Mouse (Mus musculus): ENCODE results near the gene Hoxd12.

Gene Hoxd12

DNA sequence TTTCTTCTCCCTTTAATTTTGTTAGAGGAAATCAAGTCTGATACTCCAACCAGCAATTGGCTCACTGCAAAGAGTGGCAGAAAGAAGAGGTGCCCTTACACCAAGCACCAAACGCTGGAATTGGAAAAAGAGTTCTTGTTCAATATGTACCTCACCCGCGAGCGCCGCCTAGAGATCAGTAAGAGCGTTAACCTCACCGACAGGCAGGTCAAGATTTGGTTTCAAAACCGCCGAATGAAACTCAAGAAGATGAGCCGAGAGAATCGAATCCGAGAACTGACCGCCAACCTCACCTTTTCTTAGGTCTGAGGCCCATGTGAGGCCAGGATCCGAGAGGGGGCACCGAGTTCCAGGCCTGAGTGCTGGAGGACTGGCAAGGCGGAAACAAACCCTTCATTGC lies 19.3 kb downstream of the Hoxd12 start:
- peak; percentile 82 for DNase-seq (ENCODE audit: low read depth, low spot score)

DNA sequence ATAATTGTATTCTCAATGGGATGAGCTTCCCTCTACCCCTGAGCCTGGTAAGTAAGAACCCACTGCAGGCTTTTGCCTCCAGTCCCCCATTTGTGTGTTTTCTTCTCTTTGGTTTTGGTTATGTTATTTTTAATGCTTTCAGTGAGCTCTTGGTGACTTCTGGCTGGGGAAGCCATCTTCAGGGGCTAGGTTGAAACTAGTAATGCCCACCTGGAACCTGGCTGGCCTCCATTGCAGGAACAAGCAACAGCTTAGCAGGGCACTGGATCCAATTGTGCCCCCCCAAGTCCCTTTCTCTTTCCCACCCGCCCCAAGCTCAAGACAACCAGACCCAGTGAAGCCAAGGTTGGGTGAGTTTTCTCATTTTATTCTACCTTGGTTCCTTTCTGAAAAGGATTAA lies 20.6 kb downstream of the Hoxd12 start:
- no peak for DNase-seq (ENCODE audit: low read depth, low spot score)

DNA sequence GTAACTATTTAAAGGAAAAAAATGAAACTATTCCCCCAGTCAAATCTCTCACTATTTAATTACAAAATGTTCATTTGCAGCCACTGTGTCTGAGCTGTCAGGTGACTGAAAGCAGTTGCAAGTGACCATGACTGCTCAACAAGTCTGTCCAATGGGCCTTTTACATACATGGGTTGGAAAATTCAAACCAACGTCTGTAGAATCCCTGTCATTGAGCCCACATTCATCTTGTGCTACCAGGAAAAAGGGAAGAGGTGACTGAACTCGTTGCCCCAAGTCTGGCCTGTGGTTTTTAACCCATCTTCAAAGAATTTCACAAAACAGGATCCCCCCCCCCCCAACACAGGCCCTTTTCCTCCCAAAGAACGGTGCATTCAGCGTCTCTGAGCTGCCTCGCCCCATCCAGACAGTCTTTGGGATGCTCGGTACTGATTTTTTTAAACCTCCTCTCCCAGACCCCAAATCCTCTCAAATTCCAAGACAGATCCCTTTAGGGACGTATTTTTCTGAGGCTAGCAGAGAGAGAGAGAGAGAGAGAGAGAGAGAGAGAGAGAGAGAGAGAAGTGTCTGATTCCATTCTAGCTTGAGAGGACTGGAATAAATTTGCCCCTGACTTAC lies 21.1 kb downstream of the Hoxd12 start:
- DNase-seq (ENCODE audit: low read depth, low spot score) = no peak

DNA sequence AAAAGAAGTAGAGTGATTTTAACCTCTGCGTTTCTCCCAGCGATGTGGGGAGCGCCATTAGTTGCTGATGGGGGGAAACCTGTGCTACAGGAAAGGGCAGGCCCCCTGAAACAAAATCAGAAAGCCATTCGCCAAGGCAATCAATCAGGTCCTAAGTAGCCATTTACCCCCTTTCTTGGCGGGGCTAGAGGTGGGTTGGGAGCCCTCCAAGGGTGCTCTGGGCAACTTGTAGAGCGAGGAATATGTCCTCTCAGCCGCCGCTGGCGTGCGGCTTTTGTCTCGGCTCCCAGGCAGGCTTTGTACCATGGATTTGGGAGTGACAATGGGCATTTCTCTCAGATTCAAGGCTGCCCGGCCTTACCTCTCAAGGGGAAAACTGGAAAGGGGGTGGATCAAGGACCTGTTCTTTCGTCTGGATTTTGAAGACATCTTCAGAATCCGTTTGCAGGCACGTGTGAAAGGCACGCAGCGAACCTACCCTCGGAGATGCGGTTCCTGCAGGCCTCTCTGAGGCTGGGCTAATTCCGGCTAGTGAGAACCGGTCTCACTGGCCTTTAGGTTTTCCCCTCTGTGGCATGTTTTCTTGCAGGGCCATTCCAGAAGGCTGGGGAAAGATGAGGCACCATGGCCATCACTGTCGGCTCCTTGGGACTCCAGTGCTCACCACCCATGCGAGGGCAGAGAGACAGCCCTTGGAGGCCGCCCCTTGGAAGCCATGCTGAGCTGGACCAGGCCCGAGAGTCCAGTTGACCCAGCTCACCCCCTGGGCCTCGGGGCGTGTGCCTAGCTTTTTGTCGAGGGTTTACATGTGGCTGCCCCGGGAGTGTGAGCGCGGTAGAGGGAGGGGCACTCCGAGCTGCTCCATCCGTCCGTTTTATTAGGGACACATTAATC lies 21.9 kb downstream of the Hoxd12 start:
- no peak for DNase-seq (ENCODE audit: low read depth, low spot score)

DNA sequence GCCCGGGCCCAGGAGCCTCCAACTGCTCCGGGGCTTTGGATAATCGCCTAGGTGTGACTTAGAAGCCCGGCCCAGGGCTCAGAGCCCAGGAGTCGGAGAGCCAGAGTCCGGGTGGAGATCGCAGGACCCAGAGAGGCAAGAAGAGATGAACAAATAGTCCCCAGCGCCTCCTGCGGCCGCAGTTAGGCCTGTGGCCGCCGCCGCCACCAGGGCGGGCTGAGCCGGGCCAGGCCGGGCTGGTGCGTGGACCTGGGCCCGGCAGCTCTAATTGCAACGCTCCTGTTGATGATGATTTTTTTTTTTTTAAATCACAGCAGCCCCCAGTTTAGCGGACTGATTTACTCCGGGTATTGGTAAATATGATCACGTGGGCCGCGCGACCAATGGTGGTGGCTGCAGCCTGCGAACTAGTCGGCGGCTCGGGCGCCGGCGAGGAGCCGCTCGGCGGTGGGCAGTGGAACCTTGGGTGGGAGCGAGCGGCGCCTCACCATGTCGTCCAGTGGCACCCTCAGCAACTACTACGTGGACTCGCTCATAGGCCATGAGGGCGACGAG lies 22.8 kb downstream of the Hoxd12 start, which contains the start of gene Hoxd9:
Hoxd9 (plus strand) TSS at position 161 of the 555 bp plus-strand sequence.
- DNase-seq (ENCODE audit: low read depth, low spot score) = peak; percentile 79

DNA sequence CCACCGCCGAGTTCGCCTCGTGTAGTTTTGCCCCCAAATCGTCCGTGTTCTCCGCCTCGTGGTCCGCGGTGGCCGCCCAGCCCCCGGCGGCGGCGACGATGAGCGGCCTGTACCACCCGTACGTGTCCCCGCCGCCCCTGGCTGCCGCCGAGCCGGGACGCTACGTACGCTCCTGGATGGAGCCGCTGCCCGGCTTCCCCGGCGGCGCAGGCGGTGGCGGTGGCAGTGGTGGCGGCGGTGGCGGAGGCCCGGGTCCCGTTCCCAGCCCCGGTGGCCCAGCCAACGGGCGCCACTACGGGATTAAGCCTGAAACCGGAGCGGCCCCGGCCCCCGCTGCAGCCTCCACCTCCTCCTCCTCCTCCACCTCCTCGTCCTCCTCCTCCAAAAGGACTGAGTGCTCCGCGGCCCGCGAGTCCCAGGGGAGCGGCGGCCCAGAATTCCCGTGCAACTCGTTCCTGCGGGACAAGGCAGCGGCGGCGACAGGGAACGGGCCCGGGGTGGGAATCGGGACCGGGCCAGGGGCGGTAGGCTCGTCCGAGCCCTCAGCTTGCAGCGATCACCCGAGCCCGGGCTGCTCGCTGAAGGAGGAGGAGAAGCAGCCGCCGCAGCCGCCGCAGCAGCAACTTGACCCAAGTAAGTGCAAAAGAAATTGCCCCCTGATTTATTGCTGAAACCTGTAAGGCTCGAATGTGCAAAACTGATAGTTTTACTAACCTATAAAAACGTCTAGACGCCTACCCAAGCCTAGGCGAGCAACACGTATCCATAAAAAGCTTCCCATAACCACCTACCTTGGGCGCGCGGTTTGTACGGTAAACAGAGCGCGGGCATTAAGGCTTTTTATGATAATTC lies 23.6 kb downstream of the Hoxd12 start:
- no peak for DNase-seq (ENCODE audit: low read depth, low spot score)

DNA sequence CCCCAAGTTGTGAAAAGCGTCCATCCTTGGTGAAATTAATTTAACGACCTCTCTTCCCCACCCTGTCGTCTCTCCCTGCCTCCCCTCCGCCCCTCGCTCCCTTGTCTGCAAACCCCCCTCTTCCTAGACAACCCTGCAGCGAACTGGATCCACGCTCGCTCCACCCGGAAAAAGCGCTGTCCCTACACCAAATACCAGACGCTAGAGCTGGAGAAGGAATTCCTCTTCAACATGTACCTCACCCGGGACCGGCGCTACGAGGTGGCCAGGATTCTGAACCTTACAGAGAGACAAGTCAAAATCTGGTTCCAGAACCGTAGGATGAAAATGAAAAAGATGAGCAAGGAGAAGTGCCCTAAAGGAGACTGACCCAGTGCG lies 24.2 kb downstream of the Hoxd12 start:
- no peak for DNase-seq (ENCODE audit: low read depth, low spot score)

DNA sequence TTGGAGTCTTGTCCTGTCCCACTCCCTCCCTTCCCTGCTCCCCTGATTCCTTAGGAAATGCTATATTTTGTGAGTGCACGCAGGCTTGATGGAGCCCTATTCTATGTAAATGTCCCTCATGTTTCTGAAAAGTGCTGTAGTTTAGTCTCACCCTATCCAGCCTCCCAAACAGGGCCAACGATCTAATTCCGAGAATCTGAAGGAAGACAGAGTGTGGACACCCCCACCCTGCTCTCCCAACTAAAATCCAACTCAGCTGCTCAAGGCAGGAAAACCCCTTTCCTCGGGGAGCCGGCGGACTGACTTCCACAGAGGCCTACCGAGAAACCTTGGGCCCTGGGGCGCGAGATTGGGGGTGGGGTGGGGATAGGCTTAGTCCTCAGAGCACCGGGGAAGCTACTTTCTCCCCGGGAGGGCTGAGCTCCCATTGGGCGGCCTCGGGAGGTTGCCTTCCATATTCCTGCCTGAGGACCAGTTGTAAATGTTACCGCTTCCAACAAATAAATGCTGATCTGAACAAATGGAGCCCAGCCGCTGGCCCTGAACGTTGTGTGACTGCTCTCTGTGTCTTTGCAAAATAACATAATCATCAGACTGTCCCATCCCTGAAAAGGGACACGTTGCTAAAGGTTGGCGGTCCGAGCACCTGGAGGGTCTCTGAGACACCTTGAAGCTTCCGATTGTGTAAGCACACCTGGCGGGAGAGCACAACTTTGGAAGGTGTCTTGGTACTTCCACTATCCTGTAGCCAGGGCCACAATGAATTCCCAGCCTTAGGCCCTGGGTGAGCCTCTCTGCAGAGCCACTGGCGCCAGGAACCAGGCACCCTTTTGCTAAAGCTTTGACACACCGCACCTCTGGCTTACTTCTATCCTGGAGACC lies 25.1 kb downstream of the Hoxd12 start:
- DNase-seq (ENCODE audit: low read depth, low spot score) = no peak

DNA sequence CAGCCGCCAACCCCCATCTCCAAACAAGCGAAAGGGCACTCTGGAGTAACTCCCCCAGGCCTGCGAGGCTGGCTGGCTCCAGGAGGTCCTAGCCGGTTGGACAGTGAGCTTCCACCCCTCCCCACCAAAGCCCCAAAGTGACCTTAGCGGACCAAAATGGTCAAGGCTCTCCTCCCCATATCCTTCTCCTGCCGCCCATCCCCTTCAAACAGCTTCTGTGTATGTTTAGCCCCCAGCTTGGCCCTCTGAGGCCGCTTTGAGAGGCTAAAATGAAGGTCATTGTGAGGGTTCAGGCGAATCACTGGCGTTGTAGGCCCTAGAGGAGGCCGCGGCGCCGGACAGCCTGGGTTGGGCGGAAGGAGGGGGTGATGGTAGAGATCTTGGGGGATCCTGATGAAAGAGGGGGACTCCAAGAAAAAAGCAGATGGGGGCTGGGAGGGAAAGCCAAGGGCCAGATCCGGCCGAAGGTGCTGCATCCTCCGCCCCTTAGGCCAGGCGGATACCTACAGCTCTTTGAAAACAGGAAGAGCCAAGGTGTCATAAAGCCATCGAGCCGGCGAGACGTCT lies 25.8 kb downstream of the Hoxd12 start:
- DNase-seq (ENCODE audit: low read depth, low spot score) = no peak

DNA sequence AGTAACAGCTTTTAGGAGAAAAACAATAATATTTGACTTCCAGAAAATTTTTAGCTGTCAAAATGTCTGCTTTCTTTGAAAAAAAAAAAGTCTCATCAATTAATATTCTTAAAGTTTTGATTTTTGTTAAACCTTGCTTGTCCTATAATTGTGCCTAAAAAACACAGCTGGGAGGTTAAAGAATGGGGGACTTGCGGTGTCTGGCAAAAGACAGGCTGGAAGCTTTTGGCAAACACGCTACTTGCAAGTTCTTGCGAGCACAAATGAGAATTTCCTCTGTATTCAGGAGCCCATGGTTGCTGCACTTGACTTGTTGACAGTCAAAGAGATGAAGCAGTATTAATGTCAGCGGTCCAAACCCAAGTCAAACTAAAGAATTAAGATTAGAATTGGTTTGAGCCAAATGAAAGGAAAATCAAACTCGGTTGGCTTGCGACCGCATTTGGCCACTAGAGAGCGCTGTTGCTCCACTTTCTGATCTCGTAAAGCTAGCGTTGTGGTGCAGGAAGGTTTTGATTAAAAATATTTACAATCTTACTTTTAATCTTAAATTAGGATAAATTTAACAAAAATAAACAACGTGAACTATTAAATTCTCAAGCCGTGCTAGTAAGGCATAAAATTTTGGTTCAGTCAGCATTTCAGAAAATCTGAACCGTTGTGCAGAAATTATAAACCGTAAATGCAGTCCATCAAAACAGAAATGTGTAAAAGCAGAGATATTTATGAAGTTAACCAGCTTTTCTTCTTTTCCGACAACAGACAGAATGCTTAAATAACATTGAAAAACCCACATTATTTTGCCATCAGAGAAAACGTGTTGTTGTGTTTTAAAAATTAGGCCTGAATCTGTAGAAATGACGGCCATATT lies 27.4 kb downstream of the Hoxd12 start:
- DNase-seq (ENCODE audit: low read depth, low spot score) = peak; percentile 84

DNA sequence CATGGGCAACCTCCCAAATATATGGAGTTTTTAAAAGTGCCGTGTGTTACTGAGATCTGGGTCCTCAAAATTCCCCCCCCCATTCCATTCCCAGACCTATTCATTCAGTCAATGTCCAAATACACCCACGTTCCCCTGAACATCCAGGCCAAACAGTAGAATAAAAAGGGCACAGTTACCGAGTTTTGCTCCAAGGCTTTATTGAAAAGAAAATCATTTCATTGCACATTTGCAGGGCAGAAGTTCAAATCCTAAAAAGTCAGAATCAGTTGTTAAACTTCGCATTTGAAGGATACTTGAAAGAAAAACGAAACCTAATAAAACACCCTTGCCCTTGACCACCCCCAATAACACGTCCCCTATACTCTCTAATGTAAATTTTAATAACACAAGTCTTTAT lies 28.0 kb downstream of the Hoxd12 start:
- DNase-seq (ENCODE audit: low read depth, low spot score) = no peak

DNA sequence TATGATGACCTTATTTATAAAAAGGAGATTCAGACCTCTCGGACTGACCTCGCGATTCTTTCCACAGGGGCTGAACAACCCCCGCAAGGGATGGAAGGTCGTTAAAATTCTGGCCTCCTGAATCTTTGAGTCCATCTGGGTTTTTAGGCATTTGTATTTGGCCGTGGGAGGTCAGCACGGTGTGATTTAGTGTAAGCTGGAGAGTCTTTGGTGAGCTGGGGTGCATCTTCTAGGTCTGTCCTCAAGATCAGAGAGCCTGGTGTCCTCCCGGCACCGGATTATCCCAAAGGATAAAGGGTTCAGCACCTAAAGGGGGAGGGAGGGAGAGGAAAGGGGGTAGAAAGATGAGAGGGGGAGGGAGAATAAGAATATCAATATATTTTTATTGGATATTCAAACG lies 28.5 kb downstream of the Hoxd12 start:
- no peak for DNase-seq (ENCODE audit: low read depth, low spot score)

DNA sequence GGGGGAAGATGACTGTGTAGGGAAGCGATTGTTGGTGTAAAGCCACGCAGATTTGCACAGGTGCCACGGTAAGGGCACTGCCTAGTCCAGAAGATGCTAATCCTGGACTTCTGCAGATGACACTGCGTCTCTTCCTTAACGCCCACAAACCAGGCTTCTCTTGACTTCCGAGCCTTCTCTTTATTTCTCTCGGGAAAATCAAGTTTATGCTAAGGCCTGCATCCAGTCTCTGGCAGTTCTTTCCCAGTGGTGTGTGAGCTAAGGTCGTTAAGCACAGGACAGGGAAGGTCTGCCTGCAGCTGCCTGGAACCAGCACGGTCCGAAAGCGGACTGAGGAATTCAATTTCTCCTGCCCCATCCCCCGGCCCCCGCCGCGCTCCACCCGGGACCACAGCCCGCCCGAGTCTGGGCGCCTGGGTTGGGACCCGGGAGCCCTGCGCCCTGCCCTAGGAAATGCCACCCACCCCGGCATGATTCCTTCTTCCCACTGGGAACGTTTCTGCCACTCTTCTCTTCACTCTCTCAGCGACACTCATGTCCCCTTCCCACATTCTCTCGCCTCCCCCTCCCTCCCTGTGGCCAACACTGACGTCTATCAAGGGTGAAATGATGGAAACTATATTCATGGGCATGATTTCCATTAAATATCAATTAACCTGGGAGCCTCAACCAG lies 29.0 kb downstream of the Hoxd12 start:
- DNase-seq (ENCODE audit: low read depth, low spot score) = no peak

DNA sequence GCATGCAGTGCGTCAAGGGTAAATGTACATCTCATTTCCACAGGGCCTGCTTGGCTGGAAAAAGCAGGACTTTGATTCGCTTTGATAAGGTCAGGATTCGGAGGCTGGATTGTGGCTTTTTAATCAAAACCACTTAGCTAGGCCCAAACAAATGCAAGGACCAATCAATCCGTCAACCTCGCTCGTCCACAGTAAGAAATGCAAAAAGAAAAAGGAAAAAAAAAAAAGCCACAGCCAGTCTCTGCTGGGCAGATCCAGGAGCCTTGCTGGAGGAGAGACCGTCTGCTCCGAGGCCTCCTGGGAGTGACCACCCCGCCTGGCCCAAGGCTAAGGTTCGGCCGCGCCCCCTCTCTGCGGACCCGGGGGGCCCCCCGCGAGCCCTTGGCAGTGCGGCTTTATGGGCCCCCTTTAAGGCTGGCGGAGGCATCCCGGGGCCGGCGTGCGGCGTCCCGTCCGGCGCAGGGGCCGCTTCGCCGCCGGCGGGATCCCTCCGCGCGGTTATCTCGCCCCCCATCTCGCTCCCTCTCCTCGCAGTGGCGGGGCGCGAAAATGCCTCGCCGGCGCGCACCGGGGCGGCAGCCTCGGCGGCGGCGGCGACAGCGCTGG lies 29.7 kb downstream of the Hoxd12 start, which contains the start of gene Hoxd8:
Hoxd8 (plus strand) TSS at position 223 of the 606 bp plus-strand sequence.
- DNase-seq (ENCODE audit: low read depth, low spot score) = peak; percentile 92

DNA sequence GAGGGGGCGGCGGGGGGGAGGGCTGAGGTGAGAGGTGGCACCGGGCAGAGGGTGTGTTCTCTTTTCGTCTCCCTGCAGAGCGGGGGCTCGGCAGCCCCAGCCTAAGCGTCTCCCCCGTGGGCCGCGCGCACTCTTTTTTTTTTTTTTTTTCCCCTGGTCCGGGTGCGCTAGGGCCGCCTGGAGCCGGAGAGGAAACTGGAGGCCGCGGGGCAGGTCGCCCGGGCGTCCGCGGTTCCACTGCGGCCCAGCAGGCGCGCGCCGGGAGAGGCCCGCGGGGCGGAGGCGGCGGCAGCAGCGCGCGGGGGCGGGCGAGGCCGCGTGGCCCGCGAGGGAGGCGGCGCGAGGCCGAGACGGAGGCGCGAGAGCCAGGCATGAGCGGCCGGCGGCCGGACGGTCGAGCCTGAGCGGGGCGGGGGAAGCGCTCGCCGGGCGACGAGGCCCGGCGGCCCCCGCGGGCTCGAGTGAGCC lies 30.2 kb downstream of the Hoxd12 start:
- no peak for DNase-seq (ENCODE audit: low read depth, low spot score)

DNA sequence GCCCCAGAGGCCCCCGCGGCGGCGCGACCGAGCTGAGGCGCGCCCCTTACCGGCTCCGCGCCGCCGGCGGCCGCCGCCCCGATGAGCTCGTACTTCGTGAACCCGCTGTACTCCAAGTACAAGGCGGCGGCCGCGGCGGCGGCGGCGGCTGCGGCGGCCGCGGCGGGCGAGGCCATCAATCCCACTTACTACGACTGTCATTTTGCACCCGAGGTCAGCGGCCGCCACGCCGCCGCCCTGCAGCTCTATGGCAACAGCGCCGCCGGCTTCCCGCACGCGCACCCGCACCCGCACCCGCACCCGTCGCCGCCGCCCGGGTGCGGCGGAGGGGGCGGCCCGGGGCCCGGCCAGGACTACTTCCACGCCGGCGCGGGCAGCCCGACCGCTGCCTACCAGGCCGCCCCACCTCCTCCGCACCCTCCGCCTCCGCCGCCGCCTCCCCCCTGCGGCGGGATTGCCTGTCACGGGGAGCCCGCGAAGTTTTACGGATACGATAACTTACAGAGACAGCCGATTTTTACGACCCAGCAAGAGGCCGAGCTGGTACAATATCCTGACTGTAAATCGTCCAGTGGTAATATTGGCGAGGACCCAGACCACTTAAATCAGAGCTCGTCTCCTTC lies 30.8 kb downstream of the Hoxd12 start:
- DNase-seq (ENCODE audit: low read depth, low spot score) = peak; percentile 86

DNA sequence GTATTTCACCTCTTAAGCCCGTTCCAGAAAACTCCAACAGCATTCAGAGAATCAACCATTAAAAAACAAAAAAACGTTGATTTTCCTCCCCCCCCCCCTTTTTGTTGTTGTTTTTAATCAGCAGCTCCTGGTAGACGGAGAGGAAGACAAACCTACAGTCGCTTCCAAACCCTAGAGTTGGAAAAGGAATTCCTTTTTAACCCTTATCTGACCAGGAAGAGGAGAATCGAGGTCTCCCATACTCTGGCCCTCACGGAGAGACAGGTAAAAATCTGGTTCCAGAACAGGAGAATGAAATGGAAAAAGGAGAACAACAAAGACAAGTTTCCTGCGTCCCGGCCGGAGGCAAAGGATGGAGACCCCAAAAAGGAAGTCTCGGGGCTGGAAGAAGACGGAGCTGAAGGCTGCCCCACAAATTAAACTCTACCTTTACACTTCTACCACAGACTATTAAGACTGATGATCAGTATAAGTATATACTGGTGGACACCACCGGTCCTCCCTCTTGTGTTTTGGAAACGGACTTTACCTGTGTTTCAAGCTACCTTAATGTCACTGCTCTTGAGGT lies 31.7 kb downstream of the Hoxd12 start:
- no peak for DNase-seq (ENCODE audit: low read depth, low spot score)

DNA sequence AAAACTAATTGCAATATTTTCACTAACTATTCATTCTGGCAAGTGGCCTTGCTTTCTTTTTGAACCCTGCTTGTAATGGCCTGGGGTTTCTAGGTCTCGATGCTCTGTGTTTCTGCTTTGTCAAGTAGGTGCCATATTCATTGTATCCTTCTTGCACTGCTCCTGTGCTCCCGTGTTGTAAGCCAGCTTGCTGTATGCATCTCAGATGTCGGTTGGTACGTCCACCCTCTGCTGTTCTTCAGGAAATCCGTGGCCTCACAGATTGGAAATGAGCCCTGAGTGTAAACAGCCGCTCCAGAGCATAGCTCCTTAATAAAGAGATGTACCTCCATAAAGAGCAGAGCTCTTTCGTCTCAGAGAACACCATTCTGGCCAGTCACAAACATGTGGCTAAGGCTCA lies 32.8 kb downstream of the Hoxd12 start:
- DNase-seq (ENCODE audit: low read depth, low spot score) = no peak

Data from mesoderm, embryonic 11.5 days (tissue).